Mouse (Mus musculus): ENCODE data around the gene Cep170b. TPM values are rescaled to one million over a fixed set of nuclear protein-coding genes. Genes with fewer than 3 reads are reported as not detected.

The Cep170b gene
- polyA plus RNA-seq, 1 experiment = 22.8 TPM

DNA sequence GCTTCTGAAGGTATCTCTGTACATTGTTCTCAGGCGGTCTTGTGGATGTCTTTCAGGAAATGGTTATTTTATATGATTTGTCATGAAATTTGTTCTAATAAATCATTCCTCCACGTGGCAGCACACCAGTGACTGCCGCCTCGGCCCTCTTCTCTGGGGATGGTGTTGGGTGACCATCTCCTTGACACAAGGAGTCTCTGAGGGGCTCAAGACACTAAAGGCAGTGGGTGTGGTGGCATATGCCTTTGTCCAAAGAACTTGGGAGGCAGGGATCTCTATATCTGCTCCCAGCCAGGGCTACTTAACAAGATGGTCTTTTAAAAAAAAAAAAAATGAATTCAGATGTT, 26.2 kb downstream of the Cep170b start:
- Histone ChIP-seq H3K4me3 (ENCODE audit: control insufficient read depth, insufficient read depth, low read length) (no peak overlapping the region), H3K27me3 (ENCODE audit: control insufficient read depth, insufficient read depth, low read length) (no peaks in the 10 kb centered on the region), H3K36me3 (ENCODE audit: control insufficient read depth, insufficient read depth, low read length) (no peaks in the 10 kb centered on the region), H3K27ac (ENCODE audit: control insufficient read depth, insufficient read depth, low read length) (no peak overlapping the region), H3K4me1 (replicated peaks; ENCODE audit: control insufficient read depth, insufficient read depth, low read length) (peaks cover 17% of the 10 kb centered on the region)
- DNase-seq = no peak
- no peak for TF ChIP-seq CTCF (IDR thresholded peaks at IDR 0.05; ENCODE audit: borderline replicate concordance, control insufficient read depth, extremely low read depth, insufficient read depth, low read length, poor library complexity)
- no peak for TF ChIP-seq POLR2A (IDR thresholded peaks at IDR 0.05; ENCODE audit: control insufficient read depth, extremely low read depth, insufficient read depth, low read length, poor library complexity)
- WGBS = 90% methylated on average over 4 of the region's 4 CpGs

GRCm38 (mm10) chr12:112746808-112747605, 26.8 kb downstream of the Cep170b start:
- Histone ChIP-seq H3K4me3 (ENCODE audit: control insufficient read depth, insufficient read depth, low read length) (no peak overlapping the region), H3K4me1 (replicated peaks; ENCODE audit: control insufficient read depth, insufficient read depth, low read length) (peaks cover 17% of the 10 kb centered on the region), H3K27ac (ENCODE audit: control insufficient read depth, insufficient read depth, low read length) (no peak overlapping the region), H3K36me3 (ENCODE audit: control insufficient read depth, insufficient read depth, low read length) (no peaks in the 10 kb centered on the region), H3K27me3 (ENCODE audit: control insufficient read depth, insufficient read depth, low read length) (no peaks in the 10 kb centered on the region)
- no peak for TF ChIP-seq CTCF (IDR thresholded peaks at IDR 0.05; ENCODE audit: borderline replicate concordance, control insufficient read depth, extremely low read depth, insufficient read depth, low read length, poor library complexity)
- TF ChIP-seq POLR2A (IDR thresholded peaks at IDR 0.05; ENCODE audit: control insufficient read depth, extremely low read depth, insufficient read depth, low read length, poor library complexity) = no peak
- DNase-seq = no peak
- WGBS = 30% methylated on average over 10 of the region's 10 CpGs

DNA sequence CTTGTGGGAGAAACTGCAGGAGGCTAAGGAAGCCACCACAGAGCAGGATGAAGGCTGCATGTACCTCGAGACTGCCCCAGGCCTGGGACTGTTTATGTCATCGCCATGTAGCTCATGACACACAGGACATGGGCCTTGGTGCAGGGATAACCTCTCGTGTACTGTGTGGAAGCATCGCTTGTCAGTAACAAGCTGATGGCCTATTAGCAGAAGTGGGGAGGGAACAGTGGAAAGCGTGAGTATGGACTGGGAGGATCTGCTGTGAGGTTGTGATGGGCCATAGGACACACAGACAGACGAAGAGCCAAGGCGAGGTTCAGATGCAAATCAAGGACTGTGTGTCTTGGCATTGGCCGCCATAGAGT, 27.3 kb downstream of the Cep170b start:
- Histone ChIP-seq H3K4me3 (ENCODE audit: control insufficient read depth, insufficient read depth, low read length) (no peak overlapping the region), H3K36me3 (ENCODE audit: control insufficient read depth, insufficient read depth, low read length) (no peaks in the 10 kb centered on the region), H3K27ac (ENCODE audit: control insufficient read depth, insufficient read depth, low read length) (no peak overlapping the region)

GRCm38 (mm10) chr12:112750976-112751375, 30.7 kb downstream of the Cep170b start:
- no peak for DNase-seq
- TF ChIP-seq CTCF (IDR thresholded peaks at IDR 0.05; ENCODE audit: borderline replicate concordance, control insufficient read depth, extremely low read depth, insufficient read depth, low read length, poor library complexity) (no peak), POLR2A (IDR thresholded peaks at IDR 0.05; ENCODE audit: control insufficient read depth, extremely low read depth, insufficient read depth, low read length, poor library complexity) (no peak)
- Histone ChIP-seq H3K4me1 (replicated peaks; ENCODE audit: control insufficient read depth, insufficient read depth, low read length) (peaks cover 15% of the 10 kb centered on the region), H3K27ac (ENCODE audit: control insufficient read depth, insufficient read depth, low read length) (no peak overlapping the region), H3K4me3 (ENCODE audit: control insufficient read depth, insufficient read depth, low read length) (no peak overlapping the region), H3K36me3 (ENCODE audit: control insufficient read depth, insufficient read depth, low read length) (no peaks in the 10 kb centered on the region), H3K27me3 (ENCODE audit: control insufficient read depth, insufficient read depth, low read length) (no peaks in the 10 kb centered on the region)
- WGBS = 90% methylated on average over 12 of the region's 12 CpGs

More for the DNA sequence above, 27.3 kb downstream of the Cep170b start:
- H3K4me1 ChIP-seq (replicated peaks; ENCODE audit: control insufficient read depth, insufficient read depth, low read length) = peaks cover 17% of the 10 kb centered on the region
- no peaks in the 10 kb centered on the region for H3K27me3 ChIP-seq (ENCODE audit: control insufficient read depth, insufficient read depth, low read length)
- 83% methylated on average over 8 of the region's 8 CpGs for WGBS
- no peak for DNase-seq
- TF ChIP-seq CTCF (IDR thresholded peaks at IDR 0.05; ENCODE audit: borderline replicate concordance, control insufficient read depth, extremely low read depth, insufficient read depth, low read length, poor library complexity) (no peak), POLR2A (IDR thresholded peaks at IDR 0.05; ENCODE audit: control insufficient read depth, extremely low read depth, insufficient read depth, low read length, poor library complexity) (no peak)

DNA sequence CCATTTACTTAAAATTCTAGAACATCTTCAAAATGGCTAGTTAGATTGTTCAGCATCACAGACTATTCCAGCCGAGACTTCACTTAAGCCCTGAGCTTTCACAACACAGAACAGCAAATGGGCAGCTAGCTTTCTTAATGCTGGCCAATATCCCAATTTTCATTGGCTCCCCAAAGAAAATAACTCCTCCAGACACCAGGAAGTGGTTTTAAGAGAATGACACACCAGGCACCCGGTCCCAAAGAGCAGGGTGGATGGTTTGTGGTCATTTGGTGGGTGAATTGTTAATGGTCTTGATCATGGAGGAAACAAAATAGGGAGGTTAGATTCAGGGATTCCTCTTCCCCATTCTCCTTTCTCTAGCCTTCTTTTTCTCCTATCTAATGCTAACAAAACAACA, 32.1 kb downstream of the Cep170b start:
- H3K36me3 ChIP-seq (ENCODE audit: control insufficient read depth, insufficient read depth, low read length) = no peaks in the 10 kb centered on the region
- H3K4me1 ChIP-seq (replicated peaks; ENCODE audit: control insufficient read depth, insufficient read depth, low read length) = peaks cover 6% of the 10 kb centered on the region; the same call in 1 of the 2 replicates
- 19% methylated on average over 2 of the region's 2 CpGs for WGBS
- no peak overlapping the region for H3K4me3 ChIP-seq (ENCODE audit: control insufficient read depth, insufficient read depth, low read length)
- DNase-seq = no peak
- H3K27ac ChIP-seq (ENCODE audit: control insufficient read depth, insufficient read depth, low read length) = no peak overlapping the region
- no peaks in the 10 kb centered on the region for H3K27me3 ChIP-seq (ENCODE audit: control insufficient read depth, insufficient read depth, low read length)
- TF ChIP-seq POLR2A (IDR thresholded peaks at IDR 0.05; ENCODE audit: control insufficient read depth, extremely low read depth, insufficient read depth, low read length, poor library complexity) = no peak
- TF ChIP-seq CTCF (IDR thresholded peaks at IDR 0.05; ENCODE audit: borderline replicate concordance, control insufficient read depth, extremely low read depth, insufficient read depth, low read length, poor library complexity) = no peak

DNA sequence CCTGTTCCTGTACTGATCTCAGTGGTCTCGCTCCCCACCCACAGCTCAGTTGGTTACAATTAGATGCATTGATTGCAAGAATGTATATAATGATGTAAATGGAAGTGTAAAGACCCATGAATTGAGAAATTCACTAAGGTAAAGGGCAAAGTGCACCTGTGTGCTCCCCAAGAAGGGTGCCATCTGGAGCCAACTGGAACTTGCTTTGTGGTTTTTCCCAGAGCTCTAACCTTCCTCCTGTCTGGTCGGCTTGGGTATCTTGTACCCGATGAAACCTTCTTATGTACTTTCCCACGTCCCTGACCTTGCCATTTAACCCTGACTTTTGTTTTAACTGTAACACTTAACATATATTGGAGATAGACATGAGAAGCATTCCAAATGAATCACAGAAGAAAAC, 35.6 kb downstream of the Cep170b start:
- WGBS = 19% methylated on average over 4 of the region's 4 CpGs
- Histone ChIP-seq H3K4me3 (ENCODE audit: control insufficient read depth, insufficient read depth, low read length) (no peak overlapping the region), H3K36me3 (ENCODE audit: control insufficient read depth, insufficient read depth, low read length) (no peaks in the 10 kb centered on the region)

More for the DNA sequence above, 35.6 kb downstream of the Cep170b start:
- DNase-seq = no peak
- Histone ChIP-seq H3K27me3 (ENCODE audit: control insufficient read depth, insufficient read depth, low read length) (no peaks in the 10 kb centered on the region), H3K4me1 (replicated peaks; ENCODE audit: control insufficient read depth, insufficient read depth, low read length) (peaks cover 10% of the 10 kb centered on the region), H3K27ac (ENCODE audit: control insufficient read depth, insufficient read depth, low read length) (no peak overlapping the region; the same call in 1 of the 2 replicates)
- TF ChIP-seq CTCF (IDR thresholded peaks at IDR 0.05; ENCODE audit: borderline replicate concordance, control insufficient read depth, extremely low read depth, insufficient read depth, low read length, poor library complexity) (no peak), POLR2A (IDR thresholded peaks at IDR 0.05; ENCODE audit: control insufficient read depth, extremely low read depth, insufficient read depth, low read length, poor library complexity) (no peak)
